Mouse (Mus musculus) naive thymus-derived CD4-positive, alpha-beta T cell, adult 2 months (primary cell): ENCODE results near the gene Arhgap10.

ENCODE experiments used
- DNase-seq: peaks from one replicate; pipeline ENCODE4 v3.0.0-alpha.2; 2011; ENCODE audit warnings: low read depth

The Arhgap10 gene

GRCm38 (mm10) chr8:77214665-77215064, 303.1 kb downstream of the Arhgap10 start:
- no peak for DNase-seq

- DNase-seq, result no peak
Measured at GRCm38 (mm10) chr8:77213893-77214464, 303.8 kb downstream of the Arhgap10 start.

- no peak for DNase-seq
Measured at GRCm38 (mm10) chr8:77209297-77209696, 308.5 kb downstream of the Arhgap10 start.
